Mouse (Mus musculus): ENCODE measurements around the gene Snap47.

- TF ChIP-seq CTCF (IDR thresholded peaks at IDR 0.05; ENCODE audit: control insufficient read depth, insufficient read depth, low read length) (no peak), POLR2A (IDR thresholded peaks at IDR 0.05; ENCODE audit: borderline replicate concordance, control insufficient read depth, low read depth, low read length) (no peak)
Observed at GRCm38 (mm10) chr11:59443102-59443501, 7.9 kb downstream of the Snap47 start.
